Mouse (Mus musculus) C2C12 (cell line): ENCODE results near the gene Pnpo. TPM values are rescaled to one million over a fixed set of nuclear protein-coding genes. Genes with fewer than 3 reads are reported as not detected.

ENCODE experiments used
- H3K27me3 ChIP-seq: one replicate; pipeline ENCODE4 v1.6.1; 2011; ENCODE audit not compliant: control insufficient read depth, insufficient read depth, insufficient read length
- H3K36me3 ChIP-seq: one replicate; pipeline ENCODE4 v1.6.1; 2011; ENCODE audit not compliant: control insufficient read depth, insufficient read depth
- H3K4me3 ChIP-seq: one replicate; pipeline ENCODE4 v1.5.1; 2011; ENCODE audit warnings: mild to moderate bottlenecking, control low read depth; ENCODE audit not compliant: poor library complexity, insufficient read depth, severe bottlenecking
- H3K79me2 ChIP-seq: one replicate; pipeline ENCODE4 v1.6.1; 2011; ENCODE audit not compliant: control insufficient read depth, insufficient read depth
- H3K79me3 ChIP-seq: one replicate; pipeline ENCODE4 v1.6.1; 2011; ENCODE audit warnings: low read depth, control low read depth
- H3ac ChIP-seq: one replicate; pipeline ENCODE3; 2011; ENCODE audit warnings: low read depth; ENCODE audit not compliant: control insufficient read depth, insufficient read length
- CEBPB ChIP-seq: IDR thresholded peaks from one replicate; pipeline ENCODE4 v1.6.1; 2011; ENCODE audit warnings: low read depth, mild to moderate bottlenecking, control low read depth, moderate library complexity
- CTCF ChIP-seq: IDR thresholded peaks from one replicate; pipeline ENCODE4 v1.5.1; 2011; ENCODE audit not compliant: control insufficient read depth, insufficient read depth, insufficient read length
- FOSL1 ChIP-seq: IDR thresholded peaks from one replicate; pipeline ENCODE4 v1.8.0; 2011; ENCODE audit warnings: mild to moderate bottlenecking, low read length; ENCODE audit not compliant: poor library complexity, insufficient read depth, severe bottlenecking
- MAX ChIP-seq: IDR thresholded peaks from one replicate; pipeline ENCODE4 v1.6.1; 2011; ENCODE audit warnings: mild to moderate bottlenecking, control low read depth
- MYOD1 ChIP-seq: IDR thresholded peaks from one replicate; pipeline ENCODE4 v1.6.1; 2011; ENCODE audit warnings: low read depth; ENCODE audit not compliant: control insufficient read depth, insufficient read length
- MYOG ChIP-seq: IDR thresholded peaks from one replicate; pipeline ENCODE4 v1.6.1; 2011; ENCODE audit not compliant: control insufficient read depth, insufficient read length; ENCODE audit errors: extremely low read depth
- USF1 ChIP-seq: IDR thresholded peaks from one replicate; pipeline ENCODE4 v1.6.1; 2011; ENCODE audit warnings: low read depth, mild to moderate bottlenecking, control low read depth, moderate library complexity
- polyA plus RNA-seq: library from polyadenylated mRNA; unstranded; fragments of >200 nt; fragmentation: generic; extraction: Trizol; gene quantifications from one replicate; pipeline ENCODE4 v1.2.1, GENCODE M21; 2012; ENCODE audit warnings: missing spikeins

Gene Pnpo
- polyA plus RNA-seq, 1 experiment = 8.5 TPM

DNA sequence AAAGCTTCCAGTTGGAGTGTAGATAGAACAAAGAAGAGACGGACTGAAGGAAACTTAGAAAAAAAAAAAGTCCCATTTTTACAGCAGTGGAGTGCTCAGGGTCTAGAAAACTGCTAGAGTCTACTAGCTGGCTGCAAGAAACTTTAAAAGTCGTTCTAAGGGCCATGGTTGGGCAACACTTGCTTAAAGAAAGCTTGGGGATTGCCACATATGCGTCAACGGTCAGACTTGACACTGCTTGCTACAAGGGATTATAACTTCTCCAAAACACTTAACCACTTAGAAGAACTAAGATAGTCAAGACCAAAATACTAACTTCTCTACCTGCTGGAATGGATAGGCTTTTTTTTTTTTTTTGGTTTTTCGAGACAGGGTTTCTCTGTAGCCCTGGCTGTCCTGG lies 31.0 kb upstream of the Pnpo start:
- Histone ChIP-seq H3ac (no peak overlapping the region), H3K27me3 (no peaks in the 10 kb centered on the region), H3K4me3 (no peak overlapping the region), H3K36me3 (no peaks in the 10 kb centered on the region), H3K79me3 (peaks cover 39% of the 10 kb centered on the region), H3K79me2 (peaks cover 67% of the 10 kb centered on the region)
- no peak for TF ChIP-seq MAX
- no peak for TF ChIP-seq MYOG
- no peak for TF ChIP-seq FOSL1
- no peak for TF ChIP-seq MYOD1
- no peak for TF ChIP-seq CTCF
- TF ChIP-seq CEBPB = no peak
- no peak for TF ChIP-seq USF1

- Histone ChIP-seq H3K4me3 (no peak overlapping the region), H3K36me3 (no peaks in the 10 kb centered on the region), H3K79me2 (peaks cover 78% of the 10 kb centered on the region), H3ac (peak overlapping the region; percentile 27), H3K79me3 (peaks cover 46% of the 10 kb centered on the region), H3K27me3 (no peaks in the 10 kb centered on the region)
- no peak for TF ChIP-seq USF1
- no peak for TF ChIP-seq CTCF
- TF ChIP-seq MYOG = no peak
- no peak for TF ChIP-seq MYOD1
- no peak for TF ChIP-seq CEBPB
- TF ChIP-seq FOSL1 = no peak
- TF ChIP-seq MAX = no peak
Observed at GRCm38 (mm10) chr11:96973426-96973964, 29.7 kb upstream of the Pnpo start.

GRCm38 (mm10) chr11:96972906-96973305 lies 29.1 kb upstream of the Pnpo start:
- H3K27me3 ChIP-seq = no peaks in the 10 kb centered on the region
- no peak overlapping the region for H3ac ChIP-seq
- H3K4me3 ChIP-seq = no peak overlapping the region
- TF ChIP-seq MYOD1 (no peak), CEBPB (peak; percentile 29)
- peaks cover 48% of the 10 kb centered on the region for H3K79me3 ChIP-seq
- peaks cover 84% of the 10 kb centered on the region for H3K79me2 ChIP-seq
- no peaks in the 10 kb centered on the region for H3K36me3 ChIP-seq

DNA sequence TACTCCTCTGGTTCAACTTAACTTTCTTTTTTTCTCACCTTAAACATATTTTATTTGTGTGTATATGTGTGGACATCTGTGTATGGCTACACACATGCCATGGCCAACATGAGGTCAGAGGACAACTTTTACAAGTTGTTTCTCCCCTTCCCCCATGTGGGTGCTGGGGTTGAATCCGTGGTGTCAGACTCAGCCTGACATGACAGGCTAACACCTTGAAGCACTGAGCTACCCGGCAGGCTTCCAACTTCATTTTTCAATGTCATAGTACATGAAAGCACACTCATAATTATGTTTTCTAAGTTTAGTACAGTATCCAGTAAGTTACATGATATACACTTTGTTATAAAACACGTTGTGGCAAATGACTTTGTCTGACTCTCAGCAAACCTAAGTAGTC lies 26.6 kb upstream of the Pnpo start:
- H3ac ChIP-seq = no peak overlapping the region
- no peak overlapping the region for H3K4me3 ChIP-seq
- H3K79me2 ChIP-seq = peaks cover 76% of the 10 kb centered on the region
- H3K36me3 ChIP-seq = no peaks in the 10 kb centered on the region
- H3K79me3 ChIP-seq = peaks cover 49% of the 10 kb centered on the region
- H3K27me3 ChIP-seq = no peaks in the 10 kb centered on the region
- TF ChIP-seq MYOD1 (no peak), MAX (no peak), FOSL1 (no peak), MYOG (no peak), USF1 (no peak), CTCF (no peak), CEBPB (no peak)

- H3K4me3 ChIP-seq = no peak overlapping the region
- H3ac ChIP-seq = no peak overlapping the region
- TF ChIP-seq CTCF = no peak
- no peak for TF ChIP-seq CEBPB
- TF ChIP-seq USF1 = no peak
- no peak for TF ChIP-seq MAX
- no peak for TF ChIP-seq FOSL1
- no peak for TF ChIP-seq MYOD1
- TF ChIP-seq MYOG = no peak
- no peaks in the 10 kb centered on the region for H3K36me3 ChIP-seq
- peaks cover 44% of the 10 kb centered on the region for H3K79me3 ChIP-seq
- no peaks in the 10 kb centered on the region for H3K27me3 ChIP-seq
- H3K79me2 ChIP-seq = peaks cover 70% of the 10 kb centered on the region
Observed at GRCm38 (mm10) chr11:96969746-96970145, 26.0 kb upstream of the Pnpo start.

DNA sequence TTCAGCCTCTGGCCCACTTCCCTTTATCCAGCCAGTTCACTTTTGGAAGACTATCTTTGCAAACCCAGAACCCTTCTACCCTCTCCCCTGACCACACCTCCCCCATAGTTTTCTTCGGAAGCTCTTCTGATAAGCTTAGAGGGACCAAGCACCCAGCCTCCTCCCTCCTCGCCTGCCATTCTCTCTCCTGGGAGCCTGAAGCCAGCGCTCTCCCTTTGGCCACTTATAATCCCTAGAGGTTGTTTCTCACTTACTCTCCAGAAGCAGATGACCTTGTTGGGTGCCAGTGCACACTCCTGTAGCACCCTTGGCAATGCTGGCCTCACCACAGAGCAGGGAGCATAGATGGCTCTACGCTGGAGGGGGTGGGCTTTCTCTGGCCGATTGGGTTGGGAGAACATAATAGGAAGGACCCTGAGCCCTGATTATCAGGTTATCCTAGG lies 25.5 kb upstream of the Pnpo start:
- Histone ChIP-seq H3K79me2 (peaks cover 69% of the 10 kb centered on the region), H3K4me3 (no peak overlapping the region), H3K79me3 (peaks cover 39% of the 10 kb centered on the region), H3K27me3 (no peaks in the 10 kb centered on the region), H3K36me3 (no peaks in the 10 kb centered on the region), H3ac (no peak overlapping the region)
- TF ChIP-seq CTCF (no peak), CEBPB (no peak), MYOD1 (no peak), FOSL1 (no peak), MAX (no peak), USF1 (no peak), MYOG (no peak)
